Mouse (Mus musculus) forebrain, embryonic 14.5 days (tissue): ENCODE measurements at regions not wholly inside any gene's neighbourhood (a gene's known extent, or its start where the extent isn't known, plus 50 kb on each side); places are given as distances from the start of the nearest gene placed in this dataset.

Source experiments
- ATAC-seq: fragments of 200-750 bp; cut with Nextera tagmentation; 2 replicates; pipeline ENCODE4 v1.8.0; 2017; ENCODE audit warnings: mild to moderate bottlenecking, moderate library complexity
- DNase-seq: peaks from one replicate; pipeline ENCODE4 v3.0.0-alpha.2; 2015; ENCODE audit warnings: low spot score
- H3K27ac ChIP-seq: fragments of 300-500 bp; sonication (generic); 2 replicates; pipeline ENCODE4 v1.5.1; 2014; ENCODE audit warnings: low read depth, mild to moderate bottlenecking, control low read depth, low read length, moderate library complexity
- H3K27me3 ChIP-seq: fragments of 300-500 bp; sonication (generic); replicated peaks from 2 replicates; pipeline ENCODE4 v1.6.1; 2014; ENCODE audit warnings: low read length, control low read depth, mixed read lengths; ENCODE audit not compliant: control insufficient read depth, insufficient read depth
- H3K36me3 ChIP-seq: fragments of 300-500 bp; sonication (generic); 2 replicates; pipeline ENCODE4 v1.6.1; 2014; ENCODE audit warnings: low read length, control low read depth; ENCODE audit not compliant: control insufficient read depth, insufficient read depth
- H3K4me1 ChIP-seq: fragments of 300-500 bp; sonication (generic); 2 replicates; pipeline ENCODE4 v1.6.1; 2014; ENCODE audit warnings: antibody characterized with exemption, low read length, control low read depth; ENCODE audit not compliant: control insufficient read depth, insufficient read depth
- H3K4me2 ChIP-seq: fragments of 300-500 bp; sonication (generic); 2 replicates; pipeline ENCODE4 v1.6.1; 2014; ENCODE audit warnings: mild to moderate bottlenecking, control low read depth, low read length
- H3K4me3 ChIP-seq: fragments of 300-500 bp; sonication (generic); 2 replicates; pipeline ENCODE4 v1.5.1; 2014; ENCODE audit warnings: low read depth, low read length, control low read depth
- H3K9ac ChIP-seq: fragments of 300-500 bp; sonication (generic); 2 replicates; pipeline ENCODE4 v1.6.1; 2014; ENCODE audit warnings: mild to moderate bottlenecking, low read length, control low read depth, moderate library complexity
- H3K9me3 ChIP-seq: fragments of 300-500 bp; sonication (generic); replicated peaks from 2 replicates; pipeline ENCODE4 v1.6.1; 2016; ENCODE audit warnings: low read length, control low read depth, mixed read lengths; ENCODE audit not compliant: control insufficient read depth
- WGBS: fragments of 180-500 bp; shearing (Covaris S2); extraction: QIAGEN DNeasy Blood & Tissue Kit; methylation state at CpG from one replicate; pipeline ENCODE4 v1.1.7; 2014; 5-methylcytosine and 5-hydroxymethylcytosine counted together

DNA sequence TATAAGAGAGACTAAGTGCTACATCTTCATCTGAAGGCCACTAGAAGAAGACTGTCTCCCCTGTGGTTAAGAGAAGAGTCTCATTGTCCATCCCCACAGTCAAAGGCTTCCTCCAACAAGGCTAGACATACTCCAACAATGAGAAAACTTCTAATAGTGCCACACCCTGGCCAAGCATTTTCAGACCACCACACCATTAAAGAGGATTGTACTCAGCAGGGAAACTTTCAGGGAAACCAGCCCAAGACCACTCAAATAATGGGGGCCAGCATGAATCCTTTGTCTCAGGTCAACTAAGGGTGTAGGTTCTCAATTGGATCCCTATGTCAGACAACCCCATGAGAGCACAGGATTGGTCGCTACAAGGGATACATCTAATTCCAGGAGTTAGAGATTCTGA lies 179.4 kb upstream of the Pcdh17 start:
- no peak for ATAC-seq
- H3K9ac ChIP-seq, result no peak overlapping the region
- H3K9me3 ChIP-seq, result no peaks in the 10 kb centered on the region
- DNase-seq, result no peak
- WGBS, result 59% methylated on average over 1 of the region's 1 CpGs
- H3K4me1 ChIP-seq, result no peaks in the 10 kb centered on the region
- no peak overlapping the region for H3K27ac ChIP-seq
- H3K36me3 ChIP-seq, result no peaks in the 10 kb centered on the region
- no peaks in the 10 kb centered on the region for H3K27me3 ChIP-seq
- H3K4me2 ChIP-seq, result no peak overlapping the region
- no peak overlapping the region for H3K4me3 ChIP-seq

- no peak overlapping the region for H3K4me2 ChIP-seq
- no peak overlapping the region for H3K4me3 ChIP-seq
- H3K27me3 ChIP-seq, result no peaks in the 10 kb centered on the region
- ATAC-seq, result no peak
- no peak overlapping the region for H3K27ac ChIP-seq
- no peaks in the 10 kb centered on the region for H3K4me1 ChIP-seq
- DNase-seq, result no peak
- no peaks in the 10 kb centered on the region for H3K9me3 ChIP-seq
- H3K36me3 ChIP-seq, result no peaks in the 10 kb centered on the region
- no peak overlapping the region for H3K9ac ChIP-seq
- WGBS, result 87% methylated on average over 7 of the region's 7 CpGs
Observed at GRCm38 (mm10) chr14:84266217-84266616, 177.1 kb upstream of the Pcdh17 start.

GRCm38 (mm10) chr14:84283440-84284203 lies 159.7 kb upstream of the Pcdh17 start:
- Histone ChIP-seq H3K27me3 (no peaks in the 10 kb centered on the region), H3K27ac (no peak overlapping the region), H3K4me3 (no peak overlapping the region), H3K9ac (no peak overlapping the region), H3K36me3 (no peaks in the 10 kb centered on the region), H3K9me3 (no peaks in the 10 kb centered on the region), H3K4me2 (no peak overlapping the region), H3K4me1 (no peaks in the 10 kb centered on the region)
- DNase-seq (no peak), ATAC-seq (no peak)
- 83% methylated on average over 6 of the region's 6 CpGs for WGBS

GRCm38 (mm10) chr14:84320738-84321137 lies 122.6 kb upstream of the Pcdh17 start:
- Histone ChIP-seq H3K4me1 (no peaks in the 10 kb centered on the region), H3K27ac (no peak overlapping the region), H3K4me2 (no peak overlapping the region), H3K27me3 (no peaks in the 10 kb centered on the region), H3K4me3 (no peak overlapping the region), H3K9me3 (no peaks in the 10 kb centered on the region), H3K36me3 (no peaks in the 10 kb centered on the region), H3K9ac (no peak overlapping the region)
- DNase-seq (no peak), ATAC-seq (no peak)
- 55% methylated on average over 1 of the region's 1 CpGs for WGBS

DNA sequence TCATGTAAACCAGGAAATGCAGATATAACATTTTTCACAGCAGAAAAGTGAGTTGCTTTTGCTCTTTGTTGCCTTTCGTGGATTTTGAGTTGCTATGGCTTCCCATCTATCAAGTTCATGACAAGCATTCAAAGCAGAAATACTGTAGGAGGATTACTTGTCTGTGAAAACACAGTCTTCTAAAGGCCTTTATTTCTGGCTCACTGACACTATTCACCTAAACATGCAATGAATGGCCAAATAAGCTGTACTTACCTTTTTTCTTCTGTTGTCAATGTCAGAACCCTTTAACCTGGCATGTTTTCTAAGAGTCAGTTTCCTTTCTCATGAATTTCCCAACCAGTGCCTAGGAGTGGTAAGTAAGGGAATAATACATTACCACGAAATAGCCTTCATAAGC lies 103.8 kb upstream of the Pcdh17 start:
- Histone ChIP-seq H3K4me3 (no peak overlapping the region), H3K36me3 (no peaks in the 10 kb centered on the region), H3K27me3 (no peaks in the 10 kb centered on the region), H3K9me3 (no peaks in the 10 kb centered on the region), H3K27ac (no peak overlapping the region), H3K9ac (no peak overlapping the region), H3K4me1 (no peaks in the 10 kb centered on the region; the same call in 1 of the 2 replicates), H3K4me2 (no peak overlapping the region)
- 3% methylated on average over 2 of the region's 2 CpGs for WGBS
- DNase-seq (peak; percentile 27), ATAC-seq (0 out of 2 replicates have a peak, but pooled peaks have one; percentile 23)
